Mouse (Mus musculus) bone marrow, adult 2 months (tissue): ENCODE measurements around the gene Odf3b.

Experiments
- CTCF ChIP-seq: fragments of 200-500 bp; IDR thresholded peaks from 2 replicates; pipeline ENCODE4 v1.5.1; 2011; ENCODE audit warnings: low read length, control low read depth; ENCODE audit not compliant: control insufficient read depth, insufficient read depth
- POLR2A ChIP-seq: fragments of 200-500 bp; IDR thresholded peaks from 2 replicates; pipeline ENCODE4 v1.6.1; 2011; ENCODE audit warnings: low read depth, mild to moderate bottlenecking, control low read depth, low read length, borderline replicate concordance; ENCODE audit not compliant: control insufficient read depth

GRCm38 (mm10) chr15:89334271-89334670, 44.8 kb downstream of the Odf3b start, which contains the start of gene Miox:
- TF ChIP-seq CTCF (no peak), POLR2A (no peak)
